Mouse (Mus musculus) liver, embryonic 18 days (tissue): Measurements from ENCODE around the gene Krt23. TPM values are rescaled to one million over a fixed set of nuclear protein-coding genes. Genes with fewer than 3 reads are reported as not detected.

ENCODE experiments used
- polyA plus RNA-seq: library from polyadenylated mRNA; depleted of rRNA; stranded (reverse); fragments of >200 nt; gene quantifications from 2 replicates; pipeline ENCODE4 v1.2.3, GENCODE M21; 2012; rRNA removed

Gene Krt23
- 4.7 and 5.5 TPM in 2 replicates for polyA plus RNA-seq

GRCm38 (mm10) chr11:99492733-99493573, at the start of gene Krt23:
Krt23 (minus strand) TSS chr11:99493137.

GRCm38 (mm10) chr11:99521288-99521860, 28.4 kb upstream of the Krt23 start, which contains the start of gene Krt39:
Krt39 (minus strand) TSS chr11:99521338.

GRCm38 (mm10) chr11:99437972-99438371, 55.0 kb downstream of the Krt23 start, which contains the start of gene Krt20:
Krt20 (minus strand) TSS chr11:99438150.

Other genes with a start within 250 kb of the Krt23 start
- 0.05 and 0.12 TPM in 2 replicates for gene Krt222, start 249.1 kb downstream of the Krt23 start, polyA plus RNA-seq
- gene Krt24, start 207.9 kb downstream of the Krt23 start, polyA plus RNA-seq = not detected in 2 replicates
- gene Krt25, start 170.2 kb downstream of the Krt23 start, polyA plus RNA-seq = 0.03 TPM in 1 of 2 replicates, not detected in the other
- not detected in 2 replicates for gene Krt26, start 155.2 kb downstream of the Krt23 start, polyA plus RNA-seq
- not detected in 2 replicates for gene Krt27, start 142.0 kb downstream of the Krt23 start, polyA plus RNA-seq
- not detected in 2 replicates for gene Krt28, start 118.2 kb downstream of the Krt23 start, polyA plus RNA-seq
- 1.5 and 1.7 TPM in 2 replicates for gene Krt10, start 103.8 kb downstream of the Krt23 start, polyA plus RNA-seq
- gene Krt12, start 70.9 kb downstream of the Krt23 start, polyA plus RNA-seq = 0.05 TPM in 1 of 2 replicates, not detected in the other
- gene Krt20, start 55.0 kb downstream of the Krt23 start, polyA plus RNA-seq = 12.1 and 18.7 TPM in 2 replicates
- not detected in 2 replicates for gene Krt39, start 28.2 kb upstream of the Krt23 start, polyA plus RNA-seq
- not detected in 2 replicates for gene Krt40, start 50.0 kb upstream of the Krt23 start, polyA plus RNA-seq
- gene Krtap3-3, start 57.7 kb upstream of the Krt23 start, polyA plus RNA-seq = not detected in 2 replicates
- gene Krtap3-2, start 63.7 kb upstream of the Krt23 start, polyA plus RNA-seq = not detected in 2 replicates
- not detected in 2 replicates for gene Gm11939, start 66.3 kb upstream of the Krt23 start, polyA plus RNA-seq
- not detected in 2 replicates for gene Krtap3-1, start 73.5 kb upstream of the Krt23 start, polyA plus RNA-seq
- gene Krtap1-5, start 87.9 kb upstream of the Krt23 start, polyA plus RNA-seq = not detected in 2 replicates
- gene Krtap1-4, start 90.5 kb upstream of the Krt23 start, polyA plus RNA-seq = not detected in 2 replicates
- gene Krtap1-3, start 98.2 kb upstream of the Krt23 start, polyA plus RNA-seq = not detected in 2 replicates
- not detected in 2 replicates for gene Krtap9-3, start 105.0 kb upstream of the Krt23 start, polyA plus RNA-seq
- not detected in 2 replicates for gene Gm11938, start 110.2 kb upstream of the Krt23 start, polyA plus RNA-seq
- not detected in 2 replicates for gene Gm11937, start 117.1 kb upstream of the Krt23 start, polyA plus RNA-seq
- gene Krtap2-4, start 121.7 kb upstream of the Krt23 start, polyA plus RNA-seq = not detected in 2 replicates
- gene Gm11562, start 127.3 kb upstream of the Krt23 start, polyA plus RNA-seq = not detected in 2 replicates
- not detected in 2 replicates for gene Krtap4-1, start 135.1 kb upstream of the Krt23 start, polyA plus RNA-seq
- not detected in 2 replicates for gene Krtap4-2, start 141.9 kb upstream of the Krt23 start, polyA plus RNA-seq
- gene Krtap4-7, start 151.0 kb upstream of the Krt23 start, polyA plus RNA-seq = not detected in 2 replicates
- not detected in 2 replicates for gene Gm11555, start 157.1 kb upstream of the Krt23 start, polyA plus RNA-seq
- not detected in 2 replicates for gene Gm11563, start 165.8 kb upstream of the Krt23 start, polyA plus RNA-seq
- not detected in 2 replicates for gene Krtap4-6, start 172.8 kb upstream of the Krt23 start, polyA plus RNA-seq
- gene Gm14190, start 197.6 kb upstream of the Krt23 start, polyA plus RNA-seq = not detected in 2 replicates
- not detected in 2 replicates for gene Gm14180, start 241.2 kb upstream of the Krt23 start, polyA plus RNA-seq